Mouse (Mus musculus) cerebellum, adult 2 months (tissue): ENCODE measurements around the gene Pfkfb3.

Experiments used
- CTCF ChIP-seq: fragments of 200-500 bp; IDR thresholded peaks from 2 replicates; pipeline ENCODE4 v1.5.1; 2011; ENCODE audit warnings: low read depth, mild to moderate bottlenecking, control low read depth, low read length, moderate library complexity, borderline replicate concordance; ENCODE audit not compliant: insufficient read depth
- POLR2A ChIP-seq: fragments of 200-500 bp; IDR thresholded peaks from 2 replicates; pipeline ENCODE4 v1.6.1; 2011; ENCODE audit warnings: low read length, control low read depth, borderline replicate concordance; ENCODE audit not compliant: insufficient read depth

DNA sequence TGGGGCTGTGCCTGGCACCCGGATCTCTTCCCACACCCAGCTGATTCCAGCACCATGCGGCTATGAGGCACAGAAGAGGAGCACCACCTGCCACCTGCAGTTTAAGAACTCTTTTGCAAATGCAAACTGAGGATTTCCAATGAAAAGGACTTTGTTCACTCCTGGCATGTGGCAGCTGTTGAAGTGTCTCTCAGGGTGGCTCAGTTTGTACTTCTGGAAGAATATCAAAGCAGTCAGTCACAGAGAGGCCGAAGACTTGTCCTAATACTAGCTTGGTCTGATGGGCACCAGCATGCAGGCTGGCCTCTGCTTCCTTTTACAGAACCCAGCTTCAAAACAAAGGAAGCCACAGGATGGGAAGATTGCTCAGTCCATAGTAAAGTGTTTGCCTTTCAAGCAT lies 62.4 kb downstream of the Pfkfb3 start:
- TF ChIP-seq POLR2A = no peak
- no peak for TF ChIP-seq CTCF
